Mouse (Mus musculus) E14TG2a.4 (cell line): ENCODE measurements around the gene Zgpat.

Source experiments
- CTCF ChIP-seq: conservative IDR thresholded peaks from 2 replicates; pipeline ENCODE4 v1.5.1; 2014; ENCODE audit warnings: low read length
- POU5F1 ChIP-seq: IDR thresholded peaks from 2 replicates; pipeline ENCODE4 v1.6.1; 2014; ENCODE audit warnings: low read length, borderline replicate concordance

GRCm38 (mm10) chr2:181364487-181364859, 255 bp upstream of the Zgpat start:
- no peak for TF ChIP-seq CTCF
- no peak for TF ChIP-seq POU5F1
